Mouse (Mus musculus) megakaryocyte, embryonic 14.5 days (primary cell): ENCODE results near the gene Prr23a2. TPM values are rescaled to one million over a fixed set of nuclear protein-coding genes. Genes with fewer than 3 reads are reported as not detected.

Source experiments
- H3K27me3 ChIP-seq: replicated peaks from 2 replicates; pipeline ENCODE3; 2012; ENCODE audit warnings: inconsistent platforms
- H3K36me3 ChIP-seq: replicated peaks from 2 replicates; pipeline ENCODE3; 2012; ENCODE audit warnings: low read length, inconsistent platforms, mixed read lengths
- H3K4me1 ChIP-seq: 2 replicates; pipeline ENCODE4 v1.6.1; 2012; ENCODE audit warnings: inconsistent platforms
- H3K4me3 ChIP-seq: replicated peaks from 2 replicates; pipeline ENCODE3; 2012; ENCODE audit warnings: moderate library complexity, mild to moderate bottlenecking, inconsistent platforms
- H3K9me3 ChIP-seq: 2 replicates; pipeline ENCODE4 v1.6.1; 2012; ENCODE audit warnings: inconsistent platforms
- FLI1 ChIP-seq: IDR thresholded peaks from 2 replicates; pipeline ENCODE4 v1.6.1; 2012; ENCODE audit warnings: low read length, inconsistent platforms, mixed read lengths
- GATA1 ChIP-seq: IDR thresholded peaks from 3 replicates; pipeline ENCODE4 v1.6.1; 2012; ENCODE audit warnings: mixed read lengths, low read length, inconsistent platforms, borderline replicate concordance
- polyA plus RNA-seq: library from polyadenylated mRNA; stranded (reverse); fragments of >175 nt; gene quantifications from 2 replicates; pipeline ENCODE4 v1.2.3, GENCODE M21; 2012; ENCODE audit warnings: low replicate concordance; ENCODE audit not compliant: insufficient read depth

The Prr23a2 gene
- polyA plus RNA-seq, 1 experiment = not detected

- no peak for TF ChIP-seq FLI1
- TF ChIP-seq GATA1 = no peak
Measured at GRCm38 (mm10) chr9:98837537-98838074, 18.7 kb upstream of the Prr23a2 start.

GRCm38 (mm10) chr9:98842117-98842516 is 14.2 kb upstream of the Prr23a2 start, which contains the start of gene Prr23a1:
Gene Prr23a1, plus strand, starts transcription at chr9:98842503.
- Histone ChIP-seq H3K36me3 (no peaks in the 10 kb centered on the region), H3K9me3 (peaks cover 13% of the 10 kb centered on the region), H3K27me3 (peaks cover 4% of the 10 kb centered on the region), H3K4me3 (no peak within 1 kb of the TSS), H3K4me1 (no peaks in the 10 kb centered on the region)
- TF ChIP-seq FLI1 = no peak
- TF ChIP-seq GATA1 = no peak

More at GRCm38 (mm10) chr9:98837537-98838074, 18.7 kb upstream of the Prr23a2 start:
- Histone ChIP-seq H3K9me3 (peaks cover 6% of the 10 kb centered on the region), H3K4me3 (no peak overlapping the region), H3K27me3 (peaks cover 4% of the 10 kb centered on the region), H3K36me3 (no peaks in the 10 kb centered on the region), H3K4me1 (no peaks in the 10 kb centered on the region)

GRCm38 (mm10) chr9:98863463-98863862 is 7.2 kb downstream of the Prr23a2 start:
- Histone ChIP-seq H3K36me3 (no peaks in the 10 kb centered on the region), H3K27me3 (peaks cover 2% of the 10 kb centered on the region), H3K4me1 (no peaks in the 10 kb centered on the region), H3K4me3 (no peak overlapping the region), H3K9me3 (peaks cover 6% of the 10 kb centered on the region)
- no peak for TF ChIP-seq GATA1
- TF ChIP-seq FLI1 = no peak

- no peak within 1 kb of the TSS for H3K4me3 ChIP-seq
- TF ChIP-seq GATA1 (no peak), FLI1 (no peak)
- H3K27me3 ChIP-seq = peaks cover 2% of the 10 kb centered on the region
- H3K4me1 ChIP-seq = no peaks in the 10 kb centered on the region
- peaks cover 6% of the 10 kb centered on the region for H3K9me3 ChIP-seq
- no peaks in the 10 kb centered on the region for H3K36me3 ChIP-seq
Measured at GRCm38 (mm10) chr9:98864571-98864970, 8.3 kb downstream of the Prr23a2 start, which contains the start of gene Prr23a3. Gene Prr23a3, plus strand, starts transcription at chr9:98864767.

- TF ChIP-seq FLI1 = no peak
- TF ChIP-seq GATA1 = no peak
- no peaks in the 10 kb centered on the region for H3K36me3 ChIP-seq
- peaks cover 17% of the 10 kb centered on the region for H3K9me3 ChIP-seq
- peaks cover 2% of the 10 kb centered on the region for H3K27me3 ChIP-seq
- H3K4me3 ChIP-seq = no peak overlapping the region
- H3K4me1 ChIP-seq = no peaks in the 10 kb centered on the region
Measured at GRCm38 (mm10) chr9:98901486-98901885, 45.2 kb downstream of the Prr23a2 start.

- TF ChIP-seq FLI1 (no peak), GATA1 (no peak)
- Histone ChIP-seq H3K4me3 (no peak within 1 kb of the TSS), H3K27me3 (peaks cover 2% of the 10 kb centered on the region), H3K36me3 (no peaks in the 10 kb centered on the region), H3K4me1 (no peaks in the 10 kb centered on the region), H3K9me3 (peaks cover 4% of the 10 kb centered on the region)
Measured at GRCm38 (mm10) chr9:98902819-98903218, 46.5 kb downstream of the Prr23a2 start, which contains the start of gene 7420426K07Rik. Gene 7420426K07Rik, plus strand, starts transcription at chr9:98903119.

Other genes with a start within 250 kb of the Prr23a2 start
- gene Prr23a1, start 14.0 kb upstream of the Prr23a2 start, polyA plus RNA-seq = not detected in 2 replicates
- gene Prr23a3, start 8.3 kb downstream of the Prr23a2 start, polyA plus RNA-seq = not detected in 2 replicates
- not detected in 2 replicates for gene 7420426K07Rik, start 46.6 kb downstream of the Prr23a2 start, polyA plus RNA-seq
- gene Foxl2, start 98.8 kb downstream of the Prr23a2 start, polyA plus RNA-seq = not detected in 2 replicates
- 16.5 TPM in 1 of 2 replicates, not detected in the other for gene Faim, start 129.9 kb downstream of the Prr23a2 start, polyA plus RNA-seq
- not detected in 2 replicates for gene Gm1123, start 179.2 kb downstream of the Prr23a2 start, polyA plus RNA-seq